Mouse (Mus musculus): ENCODE measurements around the gene Gspt1. TPM values are rescaled to one million over a fixed set of nuclear protein-coding genes. Genes with fewer than 3 reads are reported as not detected.

Gspt1 gene
- 95.4 TPM for total RNA-seq (2023)

DNA sequence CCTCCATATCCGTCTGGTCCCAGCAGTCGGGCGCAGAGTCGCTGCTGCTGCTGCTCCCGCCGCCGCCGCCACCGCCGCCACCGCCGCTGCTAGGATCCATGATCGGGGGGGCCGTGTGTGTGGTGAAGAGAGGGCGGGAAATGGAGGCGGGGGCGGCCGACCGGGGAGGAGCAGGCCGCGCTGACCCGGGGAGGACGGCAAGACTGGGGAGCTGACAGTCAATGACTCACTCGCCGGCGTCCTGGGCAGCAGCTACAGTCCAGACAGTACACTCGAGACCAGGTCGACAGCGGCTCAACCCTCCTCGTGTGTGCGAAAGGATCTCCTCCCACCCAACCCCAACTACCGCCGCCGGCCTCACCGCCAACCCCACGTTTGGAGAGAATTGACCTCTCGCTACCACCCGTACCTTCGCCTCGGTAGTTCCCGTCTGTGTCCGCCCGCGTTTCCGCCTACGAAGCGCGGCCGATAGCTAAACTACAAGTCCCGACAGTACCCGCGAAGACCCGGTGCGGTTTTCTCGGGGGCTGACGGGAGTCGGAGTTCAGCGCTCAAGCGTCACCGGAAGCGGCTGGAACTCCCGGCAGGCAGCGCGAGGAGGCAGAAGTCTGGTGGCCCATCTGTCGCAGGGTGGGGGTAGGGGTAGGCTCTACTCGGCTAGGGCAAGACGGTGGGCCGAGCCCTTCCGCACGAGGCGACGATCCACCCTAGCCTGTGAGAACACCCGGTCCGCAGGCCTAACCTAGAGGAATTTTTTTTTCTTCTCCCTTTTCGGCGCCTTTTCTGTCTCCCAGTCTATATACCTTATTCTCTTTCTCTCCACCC lies at the start of gene Gspt1:
Gspt1 (minus strand) TSS at position 428 of the 825 bp plus-strand sequence.

DNA sequence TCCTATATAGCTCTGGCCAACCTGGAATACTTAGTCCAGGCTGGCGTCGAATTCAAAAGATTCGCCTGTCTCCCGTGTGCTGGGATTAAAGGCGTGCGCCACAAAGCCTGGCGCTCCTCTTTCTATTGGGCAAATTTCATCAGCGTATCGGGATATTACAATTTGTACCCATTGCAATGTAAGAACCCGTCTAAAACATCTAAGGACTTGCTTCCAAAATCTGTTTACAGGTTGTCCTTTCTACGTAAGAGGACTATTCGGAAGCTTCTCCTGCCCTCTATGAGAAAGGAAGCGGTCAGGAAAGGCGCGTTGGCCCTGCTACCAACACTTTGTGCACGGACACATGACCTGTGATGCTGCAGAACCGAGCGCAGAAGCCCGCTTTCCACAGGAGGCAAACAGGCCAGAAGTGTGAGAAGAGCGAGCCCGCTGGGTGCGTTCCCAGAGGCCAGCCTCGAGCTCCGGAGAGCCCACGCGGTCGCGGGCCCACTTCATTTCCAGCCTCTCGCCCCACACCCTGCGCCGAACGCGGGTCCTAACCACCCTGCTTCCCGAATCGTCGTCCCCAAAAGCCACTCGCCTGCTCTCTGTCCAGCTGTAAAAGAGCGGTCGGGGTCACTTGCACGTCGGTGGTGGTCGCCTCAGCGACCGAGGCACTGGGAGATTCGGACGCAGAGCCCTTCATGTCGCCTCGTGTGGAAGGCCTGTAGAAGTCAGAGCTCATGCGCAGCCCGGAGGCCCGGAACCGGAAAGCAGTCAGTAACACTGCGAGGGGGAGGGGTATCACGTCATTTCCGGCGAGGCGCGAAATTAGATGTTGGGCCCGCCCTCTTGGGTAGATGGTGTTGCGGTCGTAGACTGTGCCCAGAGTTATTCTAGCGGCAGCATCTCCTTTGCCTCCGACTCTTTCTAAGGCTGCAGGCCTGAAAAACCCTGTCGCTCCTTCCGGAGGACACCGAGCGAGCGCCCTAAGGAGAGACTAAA lies 51.3 kb downstream of the Gspt1 start, which contains the start of gene Rsl1d1:
Rsl1d1 (minus strand) TSS at position 761 of the 984 bp plus-strand sequence.

DNA sequence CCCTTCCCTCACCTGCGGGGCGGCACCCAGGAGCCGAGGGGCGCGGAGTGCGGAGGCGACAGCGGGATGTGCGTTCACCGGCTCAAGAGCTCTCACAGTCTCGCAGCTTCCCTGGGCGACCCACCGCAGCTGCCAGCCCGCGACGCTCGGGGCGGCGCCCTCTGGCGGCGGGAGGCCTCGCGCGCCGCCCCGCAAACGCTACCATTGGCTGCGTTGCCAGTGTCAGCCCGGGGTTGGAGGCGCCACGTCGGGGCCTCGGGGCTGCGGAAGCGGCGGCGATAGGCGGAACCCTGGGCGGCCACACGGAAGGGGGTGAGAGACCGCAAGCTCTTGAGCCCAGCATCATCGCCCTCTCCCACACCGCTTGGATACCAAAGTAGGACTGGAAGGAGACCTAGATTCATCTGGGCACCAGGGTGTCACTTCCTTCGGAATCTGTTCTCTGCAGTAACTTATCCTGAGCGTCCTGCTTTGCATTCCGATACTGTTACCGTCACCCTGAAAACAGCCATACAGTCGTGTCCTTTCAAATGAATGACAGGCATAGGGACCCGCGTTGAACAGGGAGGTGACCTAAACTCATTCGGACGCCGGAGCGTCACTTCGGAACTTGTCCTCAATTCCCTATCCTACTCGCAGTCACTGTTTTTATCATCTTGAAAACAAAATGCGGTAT lies 77.8 kb downstream of the Gspt1 start, which contains the start of gene Zc3h7a:
Zc3h7a (minus strand) TSS at position 186 of the 676 bp plus-strand sequence.

Other genes starting within 250 kb of the Gspt1 start
- 22.2 TPM for gene Snn, start 193.4 kb downstream of the Gspt1 start, total RNA-seq (2023)
- 12.5 TPM for gene Litaf, start 188.2 kb downstream of the Gspt1 start, total RNA-seq (2023)
- gene Txndc11, start 119.7 kb downstream of the Gspt1 start, total RNA-seq (2023): 45.8 TPM
- 340 TPM for gene Zc3h7a, start 77.9 kb downstream of the Gspt1 start, total RNA-seq (2023)
- 115 TPM for gene Rsl1d1, start 51.0 kb downstream of the Gspt1 start, total RNA-seq (2023)
- not detected for gene Tnfrsf17, start 59.5 kb upstream of the Gspt1 start, total RNA-seq (2023)
- 47.3 TPM for gene Snx29, start 68.6 kb upstream of the Gspt1 start, total RNA-seq (2023)